Comparison of ENCODE assay signal across 15 mouse cellular contexts in the genomic region with DNA sequence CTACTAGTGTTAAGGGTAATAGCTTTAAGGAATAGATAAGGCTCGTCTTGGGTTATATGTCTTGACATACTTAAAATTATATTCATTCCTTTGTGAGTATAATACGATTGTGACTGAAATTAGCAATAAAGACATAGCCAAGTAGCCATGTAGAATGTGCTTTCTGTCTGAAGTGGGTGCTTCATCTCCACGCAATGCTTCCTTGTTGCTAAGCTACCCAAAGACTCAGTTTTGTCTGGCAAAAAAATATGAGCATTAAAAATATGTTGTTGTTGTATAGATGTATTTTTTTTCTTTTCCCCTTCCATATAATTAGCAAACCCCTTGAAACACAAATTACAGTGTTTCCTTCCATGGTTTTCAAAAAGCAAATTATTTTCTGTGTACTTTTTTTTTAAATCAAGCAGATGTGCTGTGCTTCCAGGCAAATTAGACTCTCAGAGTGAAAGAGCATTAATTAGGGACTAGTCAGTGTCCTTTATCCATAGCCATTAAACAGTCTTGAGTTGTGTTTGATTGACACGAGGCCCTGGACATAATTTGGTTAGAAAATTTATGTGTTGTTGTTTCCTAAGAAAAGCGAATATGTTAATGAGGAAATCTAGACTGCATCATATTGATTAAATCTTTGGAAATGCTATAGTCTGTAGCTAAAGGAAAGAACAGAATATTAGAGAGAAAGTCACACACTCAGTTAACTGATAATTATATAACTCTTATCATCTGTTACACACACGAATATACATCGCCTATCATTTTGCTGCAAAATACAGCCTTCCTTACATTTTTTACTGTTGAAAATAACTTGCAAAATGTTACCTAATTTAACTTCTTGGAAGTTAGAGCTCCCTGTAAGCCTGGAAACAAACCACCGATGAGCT.
DNase-seq lines count a peak whose midpoint lies in the region; ATAC-seq and TF ChIP-seq lines count a peak whose summit lies in the region.
"Had no signal": no experiment of that assay in that cellular context is flagged by ENCODE, and none has a peak within 500 bp of the region (broad histone marks: within the 10 kb centered on the region; RNA-seq: fewer than 3 reads in every experiment).

No protein-coding gene starts in this region.

- H3K27me3 ChIP-seq in heart, embryonic 12.5 days (replicated peaks), result no peaks in the 10 kb centered on the region
- H3K27me3 ChIP-seq in lung, embryonic 14.5 days (ENCODE audit: insufficient read depth, low read length), result no peaks in the 10 kb centered on the region
- no peaks in the 10 kb centered on the region for H3K27me3 ChIP-seq in forebrain, postnatal 0 days (ENCODE audit: insufficient read depth, low read length)
- H3K27me3 ChIP-seq: embryonic facial prominence, embryonic 13.5 days; hindbrain, embryonic 15.5 days had no signal

- H3K4me2 ChIP-seq in heart, embryonic 12.5 days, result peak overlapping the region; percentile 77
- H3K4me2 ChIP-seq in lung, embryonic 14.5 days, result no peak overlapping the region
- H3K4me2 ChIP-seq in forebrain, postnatal 0 days (ENCODE audit: low read depth), result no peak overlapping the region
- H3K4me2 ChIP-seq: embryonic facial prominence, embryonic 13.5 days; hindbrain, embryonic 15.5 days had no signal

- intact Hi-C loops in heart, postnatal 36 days (cut with DNase I), result no loop called here

- H3K9ac ChIP-seq in heart, embryonic 12.5 days, result peak overlapping the region; percentile 82; the same call in 1 of the 2 replicates
- no peak overlapping the region for H3K9ac ChIP-seq in lung, embryonic 14.5 days
- no peak overlapping the region for H3K9ac ChIP-seq in forebrain, postnatal 0 days
- H3K9ac ChIP-seq: embryonic facial prominence, embryonic 13.5 days; hindbrain, embryonic 15.5 days had no signal

- no peaks in the 10 kb centered on the region for H3K9me3 ChIP-seq in heart, embryonic 12.5 days (replicated peaks)
- H3K9me3 ChIP-seq in lung, embryonic 14.5 days (ENCODE audit: low read depth, low read length), result no peaks in the 10 kb centered on the region
- H3K9me3 ChIP-seq in forebrain, postnatal 0 days (ENCODE audit: low read length), result no peaks in the 10 kb centered on the region
- H3K9me3 ChIP-seq: embryonic facial prominence, embryonic 13.5 days; hindbrain, embryonic 15.5 days had no signal

- H3K27ac ChIP-seq in heart, embryonic 12.5 days (ENCODE audit: poor library complexity, severe bottlenecking), result peak overlapping the region; percentile 98
- H3K27ac ChIP-seq in lung, embryonic 14.5 days (ENCODE audit: low read depth), result peak overlapping the region; percentile 81; the same call in 1 of the 2 replicates
- 0 out of 2 replicates have a peak overlapping the region, but pooled peaks have one; percentile 29 for H3K27ac ChIP-seq in forebrain, postnatal 0 days (ENCODE audit: low read depth, low read length)
- peak overlapping the region; percentile 90 for H3K27ac ChIP-seq in olfactory bulb, adult 2 months (ENCODE audit: insufficient read depth, low read depth, low read length)
- H3K27ac ChIP-seq: hindbrain, embryonic 15.5 days had no signal

- TF ChIP-seq CTCF in lung, embryonic 14.5 days (IDR thresholded peaks at IDR 0.05; ENCODE audit: low read depth), result no peak
- no peak for TF ChIP-seq CTCF in forebrain, postnatal 0 days (IDR thresholded peaks at IDR 0.05; ENCODE audit: low read depth)
- no peak for TF ChIP-seq CTCF in olfactory bulb, adult 2 months (IDR thresholded peaks at IDR 0.05; ENCODE audit: insufficient read depth, low read depth, low read length)

- no peak for DNase-seq in heart, postnatal 36 days
- no peak for DNase-seq in lung, embryonic 14.5 days
- no peak for DNase-seq in lung, postnatal 10 days
- DNase-seq in forebrain, postnatal 0 days, result peak; percentile 10
- DNase-seq in ovary, postnatal 10 days (ENCODE audit: low spot score), result no peak
- no peak for DNase-seq in kidney, postnatal 10 days
- DNase-seq: B cell, adult 2 months; cerebellum, adult 11 months; gastrocnemius, postnatal 14 days; kidney, adult 2 months; thymus, adult 18-20 months had no signal

- 55% methylated on average over 8 of the region's 8 CpGs for WGBS in heart, embryonic 12.5 days
- WGBS in lung, embryonic 14.5 days, result 65% methylated on average over 8 of the region's 8 CpGs
- 18% methylated on average over 8 of the region's 8 CpGs for WGBS in forebrain, postnatal 0 days
- 22% methylated on average over 8 of the region's 8 CpGs for WGBS in olfactory bulb, adult 2 months

- no peaks in the 10 kb centered on the region for H3K36me3 ChIP-seq in heart, embryonic 12.5 days
- H3K36me3 ChIP-seq in lung, embryonic 14.5 days (ENCODE audit: insufficient read depth), result no peaks in the 10 kb centered on the region
- no peaks in the 10 kb centered on the region for H3K36me3 ChIP-seq in forebrain, postnatal 0 days (ENCODE audit: insufficient read depth)

- no peak for ATAC-seq in heart, embryonic 12.5 days (ENCODE audit: insufficient number of reproducible peaks, low FRiP score)
- no peak for ATAC-seq in lung, embryonic 14.5 days (ENCODE audit: insufficient read depth)
- peak; percentile 55; the same call in 1 of the 2 replicates for ATAC-seq in forebrain, postnatal 0 days

- no peak for TF ChIP-seq POLR2A in olfactory bulb, adult 2 months (IDR thresholded peaks at IDR 0.05; ENCODE audit: insufficient read depth, low read depth, low read length)

- H3K4me3 ChIP-seq in heart, embryonic 12.5 days, result peak overlapping the region; percentile 56; the same call in 1 of the 2 replicates
- H3K4me3 ChIP-seq in lung, embryonic 14.5 days (ENCODE audit: low read depth, low read length), result no peak overlapping the region
- H3K4me3 ChIP-seq in forebrain, postnatal 0 days (ENCODE audit: low read depth, low read length), result no peak overlapping the region
- H3K4me3 ChIP-seq in olfactory bulb, adult 2 months (ENCODE audit: insufficient read depth, low read depth, low read length), result no peak overlapping the region
- H3K4me3 ChIP-seq: embryonic facial prominence, embryonic 13.5 days; hindbrain, embryonic 15.5 days had no signal

- peaks cover 67% of the 10 kb centered on the region for H3K4me1 ChIP-seq in heart, embryonic 12.5 days (replicated peaks)
- no peaks in the 10 kb centered on the region for H3K4me1 ChIP-seq in lung, embryonic 14.5 days (ENCODE audit: insufficient read depth)
- H3K4me1 ChIP-seq in forebrain, postnatal 0 days (ENCODE audit: insufficient read depth), result 0 out of 2 replicates have a peak, but pooled peaks cover 7% of the 10 kb centered on the region
- peaks cover 20% of the 10 kb centered on the region for H3K4me1 ChIP-seq in olfactory bulb, adult 2 months (ENCODE audit: control insufficient read depth, insufficient read depth, low read length)
- H3K4me1 ChIP-seq: embryonic facial prominence, embryonic 13.5 days; hindbrain, embryonic 15.5 days had no signal

Comparison
In these comparisons a context has a peak if more than half of its experiments do, and no peak if none do; other contexts are left out.
1. H3K27ac ChIP-seq: peak in every context shown above with its lines; median percentile 98 in heart, embryonic 12.5 days; 90 in olfactory bulb, adult 2 months; 81 in lung, embryonic 14.5 days; 29 in forebrain, postnatal 0 days.